Mouse (Mus musculus) left cerebral cortex, postnatal 36 days (tissue): ENCODE results near the gene Cldn7. TPM values are rescaled to one million over a fixed set of nuclear protein-coding genes. Genes with fewer than 3 reads are reported as not detected.
A peak's percentile ranks its signal among the peaks of the same experiment; 100 is the strongest.

Experiments
- DNase-seq, 2 experiments: peaks; one replicate each; pipeline ENCODE4 v3.0.0; 2021 to 2022; ENCODE audit warnings: low spot score in 2 of 2, mixed read lengths in 1 of 2
- intact Hi-C: fragments of 180-260 bp; cut with DNase I; formaldehyde crosslinking; loops from one replicate; pipeline ENCODE4 v1.15.1; 2025
- total RNA-seq, 2 experiments: library from RNA; stranded (reverse); gene quantifications; 2 replicates each; pipeline ENCODE4 v1.2.3; 2021

Cldn7 gene
- total RNA-seq, 2 experiments from 2014 or later, result not detected

DNA sequence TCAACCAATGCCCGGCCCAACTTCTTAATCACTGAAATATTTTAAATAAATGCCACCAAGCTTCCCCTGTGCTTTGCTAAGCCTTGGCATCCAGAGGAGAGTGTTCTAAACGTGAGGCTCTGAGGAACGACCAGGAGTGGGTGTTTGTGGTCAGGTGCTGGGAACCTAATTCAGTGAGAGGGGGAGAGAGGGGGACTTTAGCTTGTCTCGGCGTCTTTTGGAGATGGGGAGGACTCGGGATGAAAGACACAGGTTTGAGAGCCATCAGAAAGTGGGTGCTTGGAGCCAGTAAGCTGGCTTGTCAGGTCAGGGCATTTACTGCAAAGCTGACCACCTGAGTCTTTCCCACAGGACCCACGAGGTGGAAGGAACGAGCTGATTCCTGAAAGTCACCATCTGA, 32.8 kb upstream of the Cldn7 start:
- DNase-seq, result no peak
- intact Hi-C loops, result loop anchor here (5.0 kb wide), 2 partner anchors 36 to 281 kb away; partner anchors contain the start of gene Slc16a11

DNA sequence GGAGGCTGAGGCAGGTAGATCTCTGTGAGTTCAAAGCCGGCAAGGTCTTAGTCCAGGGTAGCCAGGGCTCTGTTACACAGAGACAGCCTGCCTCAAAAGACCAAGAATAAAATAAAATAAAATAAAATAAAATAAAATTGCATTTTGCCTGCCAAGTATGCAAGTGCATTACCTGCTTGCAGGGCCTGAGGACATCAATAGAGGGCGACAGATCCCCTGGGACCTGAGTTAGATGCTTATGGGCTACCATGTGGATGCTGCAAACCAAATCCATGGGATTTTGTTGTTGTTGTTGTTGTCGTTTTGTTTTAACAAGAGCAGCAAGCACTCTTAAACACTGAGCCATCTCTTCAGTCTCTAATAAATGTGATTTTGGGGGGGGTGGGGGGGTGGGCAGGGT, 32.3 kb upstream of the Cldn7 start:
- no peak for DNase-seq
- intact Hi-C loops, result loop anchor here (5.0 kb wide), 2 partner anchors 35 to 280 kb away; partner anchors contain the start of gene Slc16a11

DNA sequence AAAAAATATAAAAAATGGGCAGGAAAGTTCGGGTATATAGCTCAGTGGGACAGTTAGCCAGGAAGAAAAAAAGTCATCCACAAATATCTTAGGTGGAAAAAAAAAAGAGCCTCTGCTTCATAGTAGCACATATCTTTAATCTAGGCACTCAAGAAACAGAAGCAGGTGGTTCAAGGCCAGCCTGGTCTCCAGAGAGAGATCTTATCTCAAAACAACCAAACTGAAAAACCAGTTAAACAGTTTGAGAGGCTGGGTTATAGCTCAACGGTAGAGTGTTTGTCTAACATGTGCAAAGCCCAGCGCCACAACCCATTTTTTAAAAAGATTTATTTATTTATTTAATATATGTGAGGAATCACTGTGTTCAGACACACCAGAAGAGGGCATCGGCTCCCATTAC, 31.5 kb upstream of the Cldn7 start:
- intact Hi-C loops, result loop anchor here (5.0 kb wide), 2 partner anchors 34 to 279 kb away; partner anchors contain the start of gene Slc16a11
- no peak for DNase-seq

DNA sequence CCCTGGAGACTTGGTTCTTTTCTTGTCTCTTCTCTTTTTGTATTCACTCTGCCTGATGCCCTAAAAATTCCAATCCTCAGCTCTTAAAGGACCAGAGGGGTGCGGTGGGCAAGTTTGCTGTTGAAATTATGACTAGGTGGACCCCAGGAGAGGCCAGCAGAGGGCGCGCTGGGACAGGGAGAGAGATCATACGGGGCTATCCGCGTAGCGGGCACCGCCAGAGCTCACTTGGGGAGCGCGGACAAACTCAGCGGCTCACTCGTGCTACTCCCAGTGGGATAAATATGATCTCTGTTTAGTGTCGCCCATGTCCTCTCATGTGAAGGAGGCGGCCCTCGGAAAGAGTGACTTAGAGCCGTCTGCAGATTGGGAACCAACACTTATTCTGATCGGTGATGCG, 30.4 kb upstream of the Cldn7 start:
- intact Hi-C loops, result loop anchor here (2.0 to 5.0 kb wide), 3 partner anchors 15 to 278 kb away; partner anchors contain the start of genes Slc16a11 and Slc2a4

DNA sequence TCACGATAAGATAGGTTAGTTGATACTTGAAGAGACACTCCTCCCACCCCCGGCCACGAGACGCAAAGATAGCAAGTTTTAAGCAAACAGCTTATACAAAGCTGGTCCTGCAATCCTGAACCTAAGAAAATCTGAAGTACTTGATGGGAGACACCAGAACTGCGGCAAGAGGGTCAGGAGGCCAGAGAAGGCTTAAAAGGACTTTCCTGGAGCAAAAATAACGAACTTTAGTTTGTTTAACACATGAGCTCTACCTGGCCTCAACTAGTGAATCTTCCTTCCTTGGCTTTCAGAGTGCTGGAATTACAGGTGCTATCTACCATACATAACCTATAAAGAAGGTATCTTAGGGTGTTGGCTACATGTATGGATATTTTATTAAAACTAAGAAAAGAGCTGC, 29.9 kb upstream of the Cldn7 start:
- intact Hi-C loops, result loop anchor here (2.0 to 5.0 kb wide), 3 partner anchors 14 to 278 kb away; partner anchors contain the start of genes Slc16a11 and Slc2a4

More for the DNA sequence above, 30.4 kb upstream of the Cldn7 start:
- DNase-seq, result peak; percentile 81 to 86

DNA sequence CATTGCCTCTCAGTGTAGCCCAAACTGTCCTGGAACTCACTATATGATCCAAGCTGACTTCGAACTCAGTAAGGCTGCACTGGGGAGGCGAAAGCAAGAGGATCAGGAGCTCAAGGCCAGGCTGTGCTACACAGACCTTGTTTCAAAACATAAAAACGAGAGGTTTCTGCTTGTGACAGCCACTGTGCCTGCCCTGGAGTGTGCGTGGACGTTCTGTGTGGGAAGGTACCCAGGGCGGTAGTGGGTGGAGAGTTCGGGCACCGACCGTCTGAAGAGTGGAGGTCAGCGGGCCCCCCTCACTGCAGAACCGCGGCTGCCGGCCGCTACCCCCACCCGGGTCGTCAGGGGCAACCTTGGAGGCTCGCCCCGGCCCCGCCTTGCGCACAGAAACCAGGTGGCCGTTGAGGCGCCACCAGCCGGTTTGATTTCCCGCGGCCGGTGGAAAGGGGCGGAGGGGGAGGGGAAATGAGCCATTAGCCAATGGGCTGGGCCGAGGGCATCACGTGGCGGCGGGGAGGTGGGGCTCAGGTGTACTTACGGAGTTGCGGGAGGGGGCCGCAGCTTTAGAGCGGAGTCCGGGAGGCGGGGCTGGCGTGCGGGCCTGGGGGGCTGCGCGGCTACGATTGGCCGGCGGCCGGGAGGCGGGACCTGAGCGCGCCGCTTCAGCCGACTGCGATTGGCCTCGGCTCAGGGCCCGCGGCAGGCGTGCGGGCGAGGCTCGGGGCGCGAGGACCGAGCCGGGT, 29.3 kb upstream of the Cldn7 start, which contains the start of gene Ybx2:
Gene Ybx2, plus strand, starts transcription at position 660 of the 743 bp plus-strand sequence.
- peak; percentile 83 to 88 for DNase-seq
- intact Hi-C loops, result loop anchor here (2.0 kb wide), 1 partner anchor 13 kb away; the partner anchor contains the start of gene Slc2a4

More for the DNA sequence above, 29.9 kb upstream of the Cldn7 start:
- no peak for DNase-seq

DNA sequence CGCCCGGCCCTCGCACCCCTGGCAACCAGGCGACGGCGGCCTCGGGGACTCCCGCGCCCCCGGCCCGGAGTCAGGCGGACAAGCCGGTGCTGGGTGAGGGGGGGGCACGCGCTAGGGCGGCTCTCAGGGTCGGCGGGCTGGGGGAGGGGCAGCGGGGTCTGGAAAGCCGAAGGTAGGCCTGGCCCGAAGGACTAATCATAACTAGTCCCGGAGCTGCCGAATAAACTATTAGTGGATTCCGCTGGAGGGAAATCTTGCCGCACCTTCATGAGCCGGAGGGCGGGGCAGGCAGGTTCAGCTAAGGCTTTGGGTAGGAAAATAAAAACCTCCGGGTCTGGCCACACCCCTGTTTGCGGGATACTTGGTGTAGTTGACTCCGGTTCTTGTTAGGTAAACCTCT, 28.4 kb upstream of the Cldn7 start:
- intact Hi-C loops, result no loop called here
- DNase-seq, result no peak

DNA sequence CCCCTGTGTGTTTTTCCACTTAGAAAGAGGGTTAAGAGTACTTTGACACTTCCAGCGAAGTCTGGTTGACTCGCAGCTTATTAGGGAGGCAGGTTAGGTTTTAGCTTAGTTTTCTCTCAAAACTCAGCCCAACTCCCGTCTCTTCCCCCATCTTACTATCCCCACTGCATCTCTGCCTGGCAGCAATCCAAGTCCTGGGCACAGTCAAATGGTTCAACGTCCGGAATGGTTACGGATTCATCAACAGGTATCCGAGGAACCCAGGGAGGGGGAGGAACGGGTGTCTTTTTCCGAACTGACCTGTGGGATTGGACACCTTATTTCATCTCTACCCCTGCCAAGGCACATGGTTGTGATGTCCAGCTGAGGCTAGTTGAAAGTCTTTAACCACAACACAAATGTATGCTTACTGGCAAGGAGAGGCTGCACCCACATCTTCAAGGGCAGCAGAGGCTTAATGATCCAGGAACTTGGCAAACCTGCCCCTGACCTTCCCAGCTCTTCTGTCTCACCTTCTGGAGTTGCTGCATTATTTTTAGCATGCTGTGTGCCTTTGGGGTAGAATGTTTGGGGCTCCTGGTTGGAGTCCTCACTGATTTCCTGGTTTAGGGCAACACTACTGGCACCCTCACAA, 27.7 kb upstream of the Cldn7 start:
- DNase-seq, result no peak
- intact Hi-C loops, result no loop called here

DNA sequence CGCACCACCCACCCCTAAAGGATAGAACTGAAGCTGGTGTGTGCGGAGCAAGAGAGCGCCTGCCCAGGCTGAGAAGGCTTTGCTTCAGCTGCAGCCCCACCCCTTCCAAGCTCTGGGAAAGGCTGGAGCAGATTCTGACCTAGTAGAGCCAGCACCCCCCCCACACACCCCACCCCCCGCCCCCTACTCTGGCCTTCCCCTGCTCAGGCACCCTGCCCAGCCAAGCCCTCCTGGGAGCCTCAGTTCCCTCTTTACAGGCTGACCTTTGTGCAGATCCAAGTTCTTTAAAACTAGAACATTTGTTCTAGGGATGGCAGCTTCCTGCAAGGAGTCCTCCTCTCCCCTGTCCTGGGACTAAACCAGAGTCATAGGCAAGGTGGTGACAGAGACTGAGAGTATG, 27.2 kb upstream of the Cldn7 start:
- intact Hi-C loops, result no loop called here

DNA sequence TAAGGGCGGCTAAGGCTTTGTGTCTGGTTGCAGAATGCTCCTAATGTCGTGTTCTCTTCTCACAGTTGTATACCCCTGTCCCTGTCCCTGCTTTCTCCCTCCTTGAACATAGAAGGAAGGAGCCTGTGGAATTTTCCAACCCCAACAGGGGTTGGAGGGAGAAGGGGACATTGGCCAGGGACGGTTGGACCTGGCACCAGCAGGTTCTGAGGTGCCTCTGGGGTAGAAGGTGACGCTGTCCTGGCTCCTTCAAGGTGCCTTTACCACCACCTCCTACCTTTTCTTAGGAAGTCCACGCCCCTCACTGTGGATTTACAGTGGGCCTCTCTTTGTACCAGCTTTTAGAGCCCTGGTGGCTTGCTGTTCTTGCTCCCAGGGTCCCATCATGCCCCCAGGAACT, 26.7 kb upstream of the Cldn7 start:
- intact Hi-C loops, result no loop called here
- DNase-seq, result no peak

More for the DNA sequence above, 27.2 kb upstream of the Cldn7 start:
- DNase-seq, result no peak

DNA sequence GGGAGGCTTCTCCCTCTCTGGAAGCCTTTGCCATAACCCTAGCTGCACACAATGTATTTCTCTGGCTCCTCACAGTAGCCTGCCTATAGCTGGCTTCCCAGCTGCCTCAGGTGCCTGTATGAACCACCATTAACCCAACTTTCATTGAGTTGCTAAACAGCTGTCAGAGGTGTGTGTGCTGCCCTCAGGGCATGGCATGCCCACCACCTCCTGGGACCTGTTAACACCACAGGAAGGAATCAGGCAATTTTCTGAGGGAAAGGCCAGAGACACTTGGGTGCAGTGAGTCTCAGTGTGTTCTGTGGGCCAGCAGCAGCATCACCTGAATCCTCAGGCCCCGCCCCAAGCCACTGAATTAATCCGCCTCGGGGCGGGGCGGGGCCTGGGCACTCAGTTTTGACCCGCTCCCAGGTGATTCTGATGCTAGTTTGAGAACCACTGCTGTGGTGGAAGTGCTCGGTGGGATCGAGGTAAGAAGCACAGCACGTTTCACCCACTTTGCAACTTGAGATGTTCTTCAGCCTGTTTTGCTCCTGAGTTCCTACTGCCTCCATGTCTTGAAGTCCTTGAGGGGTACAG, 26.1 kb upstream of the Cldn7 start:
- intact Hi-C loops, result no loop called here
- DNase-seq, result no peak

DNA sequence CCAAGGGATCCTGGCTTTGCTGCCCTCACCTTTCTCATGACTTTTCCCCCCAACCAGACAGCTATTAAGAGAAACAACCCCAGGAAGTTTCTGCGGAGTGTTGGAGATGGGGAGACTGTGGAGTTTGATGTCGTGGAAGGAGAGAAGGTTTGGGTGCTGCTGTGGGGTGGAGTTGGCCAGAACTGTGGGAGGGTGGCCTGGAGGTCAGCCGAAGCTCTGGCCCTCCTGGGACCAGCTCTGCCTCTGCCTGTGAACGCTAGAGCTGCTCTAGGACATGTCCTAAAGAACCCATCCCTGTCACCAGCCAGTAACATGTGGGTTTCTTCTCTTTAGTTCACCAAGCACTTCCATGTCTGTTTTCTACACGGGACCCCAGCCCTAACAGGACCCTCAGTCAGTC, 25.4 kb upstream of the Cldn7 start:
- DNase-seq, result no peak
- intact Hi-C loops, result no loop called here

DNA sequence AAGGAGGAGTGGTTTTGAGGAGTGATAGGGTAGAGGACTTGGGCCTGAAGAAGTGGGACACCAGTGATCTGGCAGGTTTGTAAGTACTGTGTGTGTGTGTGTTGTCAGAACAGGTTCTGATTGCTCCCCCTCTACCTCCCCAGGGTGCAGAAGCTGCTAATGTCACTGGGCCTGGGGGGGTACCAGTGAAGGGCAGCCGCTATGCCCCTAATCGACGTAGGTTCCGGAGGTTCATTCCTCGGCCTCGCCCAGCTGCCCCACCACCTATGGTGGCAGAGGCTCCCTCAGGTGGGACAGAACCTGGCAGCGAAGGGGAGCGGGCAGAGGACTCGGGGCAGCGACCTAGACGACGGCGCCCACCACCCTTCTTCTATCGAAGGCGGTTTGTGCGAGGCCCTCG, 24.8 kb upstream of the Cldn7 start:
- intact Hi-C loops, result no loop called here
- DNase-seq, result no peak

DNA sequence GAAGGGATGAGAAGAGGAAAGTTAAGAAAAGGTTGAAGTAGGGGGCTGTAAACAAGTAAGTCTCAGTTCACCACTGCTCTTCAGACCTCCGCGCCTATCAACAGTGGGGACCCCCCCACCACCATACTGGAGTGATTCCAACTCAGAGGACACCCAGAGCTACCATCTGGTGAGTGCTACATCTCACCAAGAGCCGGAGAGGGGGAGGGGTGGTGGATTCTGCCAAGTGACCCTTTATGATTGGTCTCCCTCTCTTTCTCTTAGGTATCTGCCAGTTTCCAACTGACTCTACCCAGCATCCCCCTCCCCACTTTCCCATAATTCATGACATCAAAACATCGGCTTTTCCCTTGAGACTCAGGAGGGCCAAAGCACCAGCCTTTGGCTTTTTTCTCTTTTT, 23.6 kb upstream of the Cldn7 start:
- DNase-seq, result no peak
- intact Hi-C loops, result no loop called here

DNA sequence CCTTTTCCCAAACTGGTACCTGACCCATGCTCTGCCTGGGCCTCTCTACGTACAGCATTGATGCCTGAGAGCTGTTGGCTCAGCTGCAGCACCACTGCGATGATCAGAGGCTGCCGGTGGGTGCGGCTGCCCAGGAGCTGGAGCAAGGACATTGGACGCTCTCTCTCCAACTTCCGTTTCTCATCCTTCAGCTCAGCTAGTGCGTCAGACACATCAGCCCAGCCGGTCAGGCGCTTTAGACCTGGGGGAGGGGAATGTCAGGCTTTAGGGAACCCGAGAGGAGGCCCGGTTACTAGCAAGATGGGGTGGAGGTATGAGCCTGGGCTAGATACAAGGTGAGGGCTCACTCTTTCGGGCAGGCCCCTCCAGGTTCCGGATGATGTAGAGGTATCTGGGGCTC, 19.4 kb upstream of the Cldn7 start:
- intact Hi-C loops, result no loop called here
- no peak for DNase-seq

DNA sequence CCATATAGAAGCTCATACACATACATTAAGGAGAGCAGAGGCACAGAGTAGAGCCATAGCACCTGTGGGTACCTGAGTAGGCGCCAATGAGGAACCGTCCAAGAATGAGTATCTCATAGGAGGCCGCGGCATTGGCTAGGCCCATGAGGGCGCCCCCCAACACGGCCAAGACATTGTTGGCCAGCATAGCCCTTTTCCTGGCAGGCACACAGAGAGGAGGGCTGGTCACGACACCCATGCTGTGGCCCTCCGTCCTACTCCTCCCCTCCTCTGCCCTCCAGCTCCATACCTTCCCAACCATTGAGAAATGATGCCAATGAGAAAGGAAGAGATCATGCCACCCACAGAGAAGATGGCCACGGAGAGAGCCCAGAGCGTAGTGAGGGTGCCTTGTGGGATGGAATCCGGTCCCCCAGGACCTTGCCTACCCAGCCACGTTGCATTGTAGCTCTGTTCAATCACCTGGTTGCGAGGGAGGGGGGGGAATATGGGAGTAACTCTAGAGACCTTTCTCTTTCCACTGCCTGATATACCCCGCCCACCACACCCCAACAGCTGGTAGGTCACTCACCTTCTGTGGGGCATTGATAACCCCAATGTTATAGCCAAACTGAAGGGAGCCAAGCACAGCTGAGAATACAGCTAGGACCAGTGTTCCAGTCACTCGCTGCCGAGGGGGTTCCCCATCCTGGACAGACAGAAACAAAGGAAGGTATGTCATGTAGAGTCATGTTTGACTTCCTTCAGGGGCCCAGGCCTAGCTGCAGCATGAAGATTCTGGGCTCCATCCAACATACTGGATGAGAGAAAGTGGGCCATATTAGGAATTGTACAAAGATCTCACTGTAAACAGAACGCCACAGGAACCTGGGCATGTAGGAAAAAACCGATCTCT, 18.3 kb upstream of the Cldn7 start:
- no peak for DNase-seq
- intact Hi-C loops, result no loop called here

DNA sequence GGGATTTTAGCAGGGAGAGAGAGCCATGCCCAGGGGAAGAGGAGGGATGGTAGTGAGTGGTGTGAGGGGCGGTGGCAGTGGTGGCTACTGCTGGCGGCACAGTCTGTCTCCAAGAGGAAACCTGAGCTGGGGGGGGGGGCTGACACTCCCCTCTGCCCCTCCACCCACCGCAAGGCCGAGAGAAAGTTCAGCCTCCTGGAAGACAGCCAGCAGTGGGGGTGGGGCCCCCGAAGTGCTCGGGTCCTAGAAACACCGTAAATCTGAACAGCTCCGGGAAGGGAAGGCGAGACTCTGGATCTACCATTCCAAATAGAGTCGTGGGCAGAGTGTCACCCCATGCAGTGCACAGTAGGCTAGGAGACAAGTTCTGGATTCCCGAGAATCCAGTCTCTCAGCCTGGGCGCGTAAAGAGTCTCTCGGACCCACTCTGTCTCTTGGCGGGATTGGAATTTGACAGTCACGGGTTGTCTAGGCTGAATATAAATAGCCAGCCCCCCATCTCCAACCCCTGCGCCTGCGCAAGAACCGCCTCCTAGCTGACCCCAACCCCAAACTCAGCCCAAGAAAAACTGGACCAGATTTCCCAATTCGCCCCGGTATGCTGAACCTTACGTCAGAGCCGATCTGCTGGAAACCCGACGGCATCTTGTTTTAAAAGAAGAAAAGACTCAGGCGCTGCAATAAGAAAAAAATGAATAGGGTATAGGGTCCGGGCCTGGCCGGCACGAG, 17.1 kb upstream of the Cldn7 start:
- intact Hi-C loops, result loop anchor here (2.0 kb wide), 1 partner anchor 13 kb away; the partner anchor contains the start of gene Ybx2
- DNase-seq, result no peak

DNA sequence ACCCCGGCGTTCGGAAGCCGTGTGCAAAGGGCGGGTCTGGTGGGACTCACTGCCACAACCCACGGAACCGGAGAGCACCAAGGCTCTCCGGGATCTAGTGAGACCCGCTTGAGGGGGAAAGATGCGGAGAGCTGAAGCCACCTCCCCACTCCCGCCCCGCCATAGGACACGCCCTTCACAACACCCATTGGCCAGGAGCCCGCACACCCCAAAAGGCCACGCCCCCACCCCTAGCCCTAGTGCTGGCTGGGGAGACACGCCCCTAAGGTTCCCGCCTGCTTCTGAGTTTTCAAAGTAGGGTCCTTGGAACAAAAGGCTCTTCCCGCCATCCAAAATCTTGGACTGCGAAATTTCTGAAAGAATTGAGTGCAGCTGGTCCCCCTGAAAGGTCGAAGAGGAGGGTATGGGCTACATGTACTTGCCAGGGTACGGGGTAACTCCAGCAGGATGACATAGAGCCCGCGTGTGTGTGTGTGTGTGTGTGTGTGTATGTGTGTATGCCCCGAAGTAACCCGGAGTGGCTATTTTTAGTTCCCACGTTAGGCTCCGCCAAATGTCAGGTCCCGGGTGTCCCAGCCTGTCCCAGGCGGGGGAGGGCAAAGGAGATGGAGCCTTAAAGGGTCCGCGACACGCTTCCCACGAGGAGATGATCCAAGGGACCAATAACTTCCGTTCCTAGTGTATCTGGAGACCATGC, 16.4 kb upstream of the Cldn7 start, which contains the start of gene Slc2a4:
Gene Slc2a4, minus strand, starts transcription at position 123 of the 697 bp plus-strand sequence.
- intact Hi-C loops, result loop anchor here (2.0 kb wide), 1 partner anchor 13 kb away; the partner anchor contains the start of gene Ybx2
- DNase-seq, result peak; percentile 35 to 50
